Mouse (Mus musculus) ovary, postnatal 14 days (tissue): ENCODE results near the gene Sec24c.

Source experiments
- DNase-seq: peaks from one replicate; pipeline ENCODE4 v3.0.0; 2022; ENCODE audit warnings: low spot score

Gene Sec24c

GRCm38 (mm10) chr14:20660827-20661660 lies 13.1 kb upstream of the Sec24c start:
- peak; percentile 91 for DNase-seq

DNA sequence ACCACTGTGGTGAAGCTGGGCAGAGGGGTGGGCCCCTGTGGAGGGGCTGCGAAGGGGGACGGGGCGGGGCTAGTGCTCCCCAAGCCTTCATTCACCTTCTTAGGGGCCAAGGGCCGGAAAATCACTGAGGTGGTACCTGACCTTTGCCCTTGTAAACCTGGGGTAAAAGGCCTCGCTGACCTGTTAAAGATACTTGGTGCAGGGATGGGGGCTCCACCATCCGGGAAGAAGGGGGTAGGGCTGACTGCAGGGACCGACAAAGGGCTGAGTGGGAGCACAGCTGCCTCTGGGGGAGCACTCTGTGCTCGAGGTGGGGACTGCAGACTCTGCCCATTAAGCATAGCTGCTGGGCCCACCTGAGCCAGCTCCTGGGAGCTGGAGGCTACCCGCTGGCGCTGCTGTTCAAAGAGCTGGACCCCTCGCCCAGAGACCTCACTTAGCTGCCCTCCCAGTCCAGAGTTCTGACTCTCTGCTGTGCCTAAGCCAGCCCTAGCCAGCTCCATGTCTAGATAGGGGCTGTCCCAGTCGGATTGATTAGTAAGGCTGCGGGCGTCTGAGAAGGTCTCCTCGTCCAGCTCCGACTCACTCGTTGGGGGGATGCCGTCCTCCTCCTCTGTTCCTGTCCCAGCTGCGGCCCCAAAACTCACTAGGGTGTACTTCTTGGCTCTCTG lies 12.3 kb upstream of the Sec24c start:
- no peak for DNase-seq

- no peak for DNase-seq
Observed at GRCm38 (mm10) chr14:20662740-20663139, 11.4 kb upstream of the Sec24c start.

GRCm38 (mm10) chr14:20663601-20664000 lies 10.5 kb upstream of the Sec24c start:
- DNase-seq = no peak

- no peak for DNase-seq
Observed at GRCm38 (mm10) chr14:20664436-20664835, 9.7 kb upstream of the Sec24c start.

- no peak for DNase-seq
Observed at GRCm38 (mm10) chr14:20667469-20667868, 6.6 kb upstream of the Sec24c start.

- no peak for DNase-seq
Observed at GRCm38 (mm10) chr14:20668154-20668810, 5.8 kb upstream of the Sec24c start, which contains the start of gene Synpo2l. Gene Synpo2l, minus strand, starts transcription at chr14:20668354.

- DNase-seq = no peak
Observed at GRCm38 (mm10) chr14:20672990-20673389, 1.1 kb upstream of the Sec24c start.

- DNase-seq = no peak
Observed at GRCm38 (mm10) chr14:20673735-20674063, 409 bp upstream of the Sec24c start.

- DNase-seq = no peak
Observed at GRCm38 (mm10) chr14:20677906-20678305, 3.8 kb downstream of the Sec24c start.

DNA sequence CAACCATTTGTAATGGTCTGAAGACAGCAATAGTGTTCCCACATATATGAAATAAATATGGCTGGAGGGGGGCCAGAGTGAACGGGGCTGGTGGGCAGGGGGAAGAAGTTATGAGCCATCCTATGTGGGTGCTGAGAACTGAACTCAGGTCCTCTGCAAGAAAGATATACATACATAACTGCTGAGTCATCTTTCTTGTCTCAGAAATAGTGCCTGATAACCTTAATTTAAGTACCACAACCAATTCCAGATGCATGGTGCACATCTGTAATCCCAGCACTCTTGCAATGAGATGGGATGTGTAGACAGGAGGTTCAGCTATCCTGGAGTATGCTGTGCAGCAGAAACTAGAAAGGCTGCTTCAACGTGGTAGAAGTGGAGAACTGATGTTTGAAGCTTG lies 7.6 kb downstream of the Sec24c start:
- DNase-seq = no peak

DNA sequence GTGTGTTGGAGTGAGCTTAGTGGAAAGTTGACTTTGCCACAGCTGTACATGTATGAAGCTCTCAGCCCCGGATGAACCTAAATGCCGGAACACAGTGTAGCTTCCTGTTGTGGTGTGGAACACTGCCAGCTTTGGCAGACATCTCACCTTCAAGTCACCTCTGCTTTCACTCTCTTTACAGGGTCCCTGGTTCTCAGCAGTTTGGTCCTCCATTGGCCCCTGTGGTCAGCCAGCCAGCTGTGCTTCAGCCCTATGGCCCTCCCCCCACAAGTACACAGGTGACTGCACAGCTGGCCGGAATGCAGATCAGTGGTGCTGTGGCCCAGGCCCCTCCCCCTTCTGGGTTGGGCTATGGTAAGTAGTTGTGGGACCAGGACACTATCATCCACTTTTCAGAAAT lies 8.4 kb downstream of the Sec24c start:
- no peak for DNase-seq

GRCm38 (mm10) chr14:20686576-20686975 lies 12.5 kb downstream of the Sec24c start:
- DNase-seq = no peak

DNA sequence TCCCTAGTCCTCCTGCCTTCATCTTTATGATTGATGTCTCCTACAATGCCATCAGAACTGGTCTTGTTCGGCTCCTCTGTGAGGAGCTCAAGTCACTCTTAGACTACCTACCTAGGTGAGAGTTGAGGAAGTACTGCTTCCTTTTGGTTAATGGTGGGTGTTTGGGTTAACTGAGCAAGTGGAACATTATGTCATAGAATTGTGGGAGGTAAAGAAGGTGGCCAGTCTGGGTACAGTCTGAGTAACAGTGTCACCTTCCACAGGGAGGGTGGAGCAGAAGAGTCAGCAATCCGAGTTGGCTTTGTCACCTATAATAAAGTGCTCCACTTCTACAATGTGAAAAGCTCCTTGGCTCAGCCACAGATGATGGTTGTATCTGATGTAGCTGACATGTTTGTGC lies 14.9 kb downstream of the Sec24c start:
- no peak for DNase-seq

DNA sequence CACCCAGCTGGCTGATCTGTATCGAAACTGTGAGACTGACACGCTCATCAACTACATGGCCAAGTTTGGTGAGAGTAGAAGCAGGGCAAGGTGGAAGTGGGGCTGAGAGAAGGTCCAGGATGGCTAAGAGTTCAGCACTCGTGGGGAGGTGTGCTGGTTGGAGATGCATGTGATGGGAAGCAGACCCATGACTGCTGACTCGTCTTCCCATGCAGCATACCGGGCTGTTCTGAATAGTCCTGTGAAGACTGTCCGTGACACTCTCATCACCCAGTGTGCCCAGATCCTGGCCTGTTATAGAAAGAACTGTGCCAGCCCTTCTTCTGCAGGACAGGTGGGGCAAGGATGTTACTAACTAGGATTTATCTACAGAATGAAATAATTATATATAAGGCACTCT lies 17.7 kb downstream of the Sec24c start:
- no peak for DNase-seq

DNA sequence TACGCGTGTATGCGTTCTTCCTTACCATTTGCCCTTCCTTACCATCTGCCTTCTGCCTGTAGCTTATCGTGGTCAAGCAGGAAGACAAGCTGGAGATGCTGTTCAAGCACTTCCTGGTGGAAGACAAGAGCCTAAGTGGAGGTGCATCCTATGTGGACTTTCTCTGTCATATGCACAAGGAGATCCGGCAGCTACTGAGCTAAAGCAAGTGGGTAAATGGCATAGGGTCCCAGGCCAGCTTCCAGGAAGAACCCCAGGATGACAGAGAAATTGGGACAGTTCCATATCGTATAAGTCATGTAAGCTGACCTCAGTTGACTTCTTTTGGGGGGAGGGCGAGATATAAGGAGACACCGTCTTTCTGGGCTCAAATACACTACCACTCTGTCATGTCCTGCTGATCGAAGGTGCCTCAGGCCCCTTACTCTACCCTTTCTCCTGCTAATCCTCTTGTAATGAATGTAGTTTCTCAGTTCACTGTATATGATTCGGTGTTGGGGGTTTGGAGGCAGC lies 19.5 kb downstream of the Sec24c start:
- DNase-seq = no peak

GRCm38 (mm10) chr14:20694185-20694883 lies 20.2 kb downstream of the Sec24c start:
- no peak for DNase-seq

GRCm38 (mm10) chr14:20694884-20695760 lies 21.0 kb downstream of the Sec24c start, which contains the start of gene Fut11:
Gene Fut11, plus strand, starts transcription at chr14:20694968.
- DNase-seq = peak; percentile 78

GRCm38 (mm10) chr14:20695761-20696520 lies 21.8 kb downstream of the Sec24c start:
- no peak for DNase-seq

- no peak for DNase-seq
Observed at GRCm38 (mm10) chr14:20696986-20697385, 22.9 kb downstream of the Sec24c start.
